Mouse (Mus musculus) CH12.LX (cell line): ENCODE measurements around the gene Prkg1. TPM values are rescaled to one million over a fixed set of nuclear protein-coding genes. Genes with fewer than 3 reads are reported as not detected.

Experiments used
- DNase-seq: peaks from one replicate; pipeline ENCODE4 v3.0.0-alpha.2; 2013; ENCODE audit errors: extremely low read depth
- H3K27ac ChIP-seq: 2 replicates; pipeline ENCODE4 v1.5.1; 2012; ENCODE audit warnings: low read depth, mild to moderate bottlenecking, control low read depth, moderate library complexity; ENCODE audit not compliant: insufficient read depth
- H3K27me3 ChIP-seq: replicated peaks from 2 replicates; pipeline ENCODE3; 2012; ENCODE audit warnings: inconsistent platforms
- H3K36me3 ChIP-seq, 2 experiments: replicated peaks in 1 of 2; 2 replicates each; pipeline versions ENCODE3 to v1.6.1; 2012; ENCODE audit warnings: inconsistent platforms in 1 of 2, low read length in 1 of 2, mild to moderate bottlenecking in 1 of 2, mixed read lengths in 1 of 2, moderate library complexity in 1 of 2; ENCODE audit not compliant: control insufficient read depth in 1 of 2, insufficient read depth in 1 of 2
- H3K4me1 ChIP-seq, 2 experiments: 2 replicates each; pipeline ENCODE4 v1.6.1; 2012; ENCODE audit warnings: inconsistent platforms in 1 of 2, moderate library complexity in 1 of 2; ENCODE audit not compliant: insufficient read depth in 2 of 2, control insufficient read depth in 1 of 2
- H3K4me2 ChIP-seq: 2 replicates; pipeline ENCODE4 v1.6.1; 2012; ENCODE audit warnings: low read depth, mild to moderate bottlenecking, control low read depth; ENCODE audit not compliant: poor library complexity, insufficient read depth, severe bottlenecking
- H3K4me3 ChIP-seq, 3 experiments: fragments of 150-350 bp in 1 of 3; sonication (generic) in 1 of 3; replicated peaks in 1 of 3; 2 replicates each; pipeline versions ENCODE3 to v1.5.1; 2011 to 2012; ENCODE audit warnings: low read depth in 2 of 3, low read length in 2 of 3, mild to moderate bottlenecking in 2 of 3, moderate library complexity in 2 of 3, control low read depth in 1 of 3, improper control_type of control experiment in 1 of 3, inconsistent platforms in 1 of 3, mixed read lengths in 1 of 3; ENCODE audit not compliant: poor library complexity in 1 of 3
- H3K79me2 ChIP-seq: replicated peaks from 2 replicates; pipeline ENCODE4 v1.6.1; 2012; ENCODE audit warnings: mild to moderate bottlenecking, moderate library complexity; ENCODE audit not compliant: control insufficient read depth, poor library complexity, insufficient read depth, severe bottlenecking; ENCODE audit errors: extremely low read depth
- H3K9ac ChIP-seq: 2 replicates; pipeline ENCODE4 v1.6.1; 2012; ENCODE audit warnings: low read depth, mild to moderate bottlenecking, control low read depth, moderate library complexity; ENCODE audit not compliant: insufficient read depth
- H3K9me3 ChIP-seq: replicated peaks from 2 replicates; pipeline ENCODE3; 2012; ENCODE audit warnings: low read length, inconsistent platforms, mixed read lengths
- CHD2 ChIP-seq: IDR thresholded peaks from 2 replicates; pipeline ENCODE4 v1.6.1; 2011; ENCODE audit warnings: low read length, improper control_type of control experiment
- E2F4 ChIP-seq: IDR thresholded peaks from 2 replicates; pipeline ENCODE4 v1.6.1; 2011; ENCODE audit warnings: low read depth, low read length, improper control_type of control experiment; ENCODE audit not compliant: insufficient replicate concordance
- ELF1 ChIP-seq: IDR thresholded peaks from 2 replicates; pipeline ENCODE4 v1.6.1; 2014; ENCODE audit warnings: low read depth, mild to moderate bottlenecking, inconsistent platforms, low read length, improper control_type of control experiment
- EP300 ChIP-seq: IDR thresholded peaks from 2 replicates; pipeline ENCODE4 v1.6.1; 2011; ENCODE audit warnings: low read length, improper control_type of control experiment
- ETS1 ChIP-seq: conservative IDR thresholded peaks from 2 replicates; pipeline ENCODE4 v1.6.1; 2012; ENCODE audit warnings: low read depth, mild to moderate bottlenecking, inconsistent platforms, low read length, improper control_type of control experiment, moderate library complexity
- JUN ChIP-seq: IDR thresholded peaks from 2 replicates; pipeline ENCODE4 v1.6.1; 2011; ENCODE audit warnings: low read depth, mild to moderate bottlenecking, low read length, improper control_type of control experiment, moderate library complexity; ENCODE audit not compliant: insufficient read depth
- JUND ChIP-seq: conservative IDR thresholded peaks from 2 replicates; pipeline ENCODE4 v1.6.1; 2011; ENCODE audit warnings: low read depth, low read length, improper control_type of control experiment
- KAT2A ChIP-seq: IDR thresholded peaks from 2 replicates; pipeline ENCODE4 v1.6.1; 2012; ENCODE audit warnings: low read length, improper control_type of control experiment, inconsistent platforms; ENCODE audit not compliant: insufficient replicate concordance
- MAFK ChIP-seq: IDR thresholded peaks from 2 replicates; pipeline ENCODE4 v1.6.1; 2011; ENCODE audit warnings: low read length, improper control_type of control experiment; ENCODE audit not compliant: insufficient replicate concordance
- MAZ ChIP-seq: IDR thresholded peaks from 2 replicates; pipeline ENCODE4 v1.6.1; 2012; ENCODE audit warnings: low read depth, mild to moderate bottlenecking, inconsistent platforms, low read length, improper control_type of control experiment, moderate library complexity
- MEF2A ChIP-seq: IDR thresholded peaks from 2 replicates; pipeline ENCODE4 v1.6.1; 2014; ENCODE audit warnings: low read depth, mild to moderate bottlenecking, inconsistent platforms, low read length, improper control_type of control experiment, borderline replicate concordance
- POLR2A ChIP-seq: IDR thresholded peaks from 2 replicates; pipeline ENCODE4 v1.6.1; 2011; ENCODE audit warnings: low read depth, mild to moderate bottlenecking, improper control_type of control experiment, low read length
- RAD21 ChIP-seq: IDR thresholded peaks from 2 replicates; pipeline ENCODE4 v1.6.1; 2011; ENCODE audit warnings: low read depth, mild to moderate bottlenecking, low read length, improper control_type of control experiment, moderate library complexity
- TBP ChIP-seq: conservative IDR thresholded peaks from 2 replicates; pipeline ENCODE4 v1.6.1; 2011; ENCODE audit warnings: low read depth, low read length, improper control_type of control experiment
- UBTF ChIP-seq: IDR thresholded peaks from 2 replicates; pipeline ENCODE4 v1.6.1; 2012; ENCODE audit warnings: low read depth, mild to moderate bottlenecking, inconsistent platforms, low read length, improper control_type of control experiment, moderate library complexity
- ZNF384 ChIP-seq: IDR thresholded peaks from 2 replicates; pipeline ENCODE4 v1.6.1; 2012; ENCODE audit warnings: low read depth, low read length, improper control_type of control experiment, inconsistent platforms
- dilution Hi-C: fragments of 300-500 bp; cut with MboI; formaldehyde crosslinking; loops from 2 replicates; pipeline ENCODE4 v1.14.3; 2020; ENCODE audit warnings: low sequenced_read_pairs; ENCODE audit not compliant: extremely low pct_unique_long_range_greater_than_20kb, extremely low pct_ligation_motif_present
- in situ Hi-C: fragments of 300-500 bp; cut with MboI; formaldehyde crosslinking; loops from 3 replicates; pipeline ENCODE4 v1.14.3; 2019; ENCODE audit warnings: low sequenced_read_pairs, low pct_ligation_motif_present, low pct_unique_long_range_greater_than_20kb, mixed read lengths
- polyA plus RNA-seq: library from polyadenylated mRNA; unstranded; fragments of >175 nt; gene quantifications from 2 replicates; pipeline ENCODE4 v1.2.1, GENCODE M21; 2012; ENCODE audit warnings: low read depth; ENCODE audit not compliant: insufficient read length
- total RNA-seq, 2 experiments: library from RNA; depleted of rRNA; stranded (reverse); fragments of 300-350 nt in 1 of 2; fragments of >200 nt in 1 of 2; gene quantifications; 2 replicates each; pipeline ENCODE4 v1.2.3; 2012 to 2014

Prkg1 gene
- total and polyA plus RNA-seq, 3 experiments = not detected

- Histone ChIP-seq H3K4me3 (no peak overlapping the region), H3K4me1 (no peaks in the 10 kb centered on the region), H3K79me2 (no peaks in the 10 kb centered on the region), H3K36me3 (no peaks in the 10 kb centered on the region), H3K9ac (no peak overlapping the region), H3K4me2 (no peak overlapping the region), H3K27me3 (no peaks in the 10 kb centered on the region), H3K9me3 (no peaks in the 10 kb centered on the region), H3K27ac (no peak overlapping the region)
- dilution Hi-C loops (no loop called here), in situ Hi-C loops (no loop called here)
- no peak for DNase-seq
- TF ChIP-seq JUND (no peak), UBTF (no peak), KAT2A (no peak), CHD2 (no peak), EP300 (no peak), MEF2A (no peak), MAZ (no peak), JUN (no peak), POLR2A (no peak), ETS1 (no peak)
Observed at GRCm38 (mm10) chr19:31655826-31656225, 109.0 kb downstream of the Prkg1 start.

GRCm38 (mm10) chr19:31654022-31654421, 110.8 kb downstream of the Prkg1 start:
- H3K4me3 ChIP-seq = no peak overlapping the region
- TF ChIP-seq E2F4 = no peak
- no peak for TF ChIP-seq CHD2
- TF ChIP-seq ZNF384 = no peak
- no peak for TF ChIP-seq RAD21
- TF ChIP-seq, all 38 proteins: peak for 0
- Histone ChIP-seq H3K79me2 (no peaks in the 10 kb centered on the region), H3K27ac (no peak overlapping the region), H3K36me3 (no peaks in the 10 kb centered on the region), H3K27me3 (no peaks in the 10 kb centered on the region), H3K4me2 (no peak overlapping the region), H3K4me1 (no peaks in the 10 kb centered on the region), H3K9ac (no peak overlapping the region), H3K9me3 (no peaks in the 10 kb centered on the region)
- dilution Hi-C loops (no loop called here), in situ Hi-C loops (no loop called here)
- DNase-seq = no peak

GRCm38 (mm10) chr19:31650452-31650851, 114.4 kb downstream of the Prkg1 start:
- Histone ChIP-seq H3K9ac (no peak overlapping the region), H3K36me3 (no peaks in the 10 kb centered on the region), H3K27me3 (no peaks in the 10 kb centered on the region), H3K4me3 (no peak overlapping the region), H3K4me1 (no peaks in the 10 kb centered on the region), H3K9me3 (no peaks in the 10 kb centered on the region), H3K27ac (no peak overlapping the region), H3K4me2 (no peak overlapping the region), H3K79me2 (no peaks in the 10 kb centered on the region)
- dilution Hi-C loops = no loop called here
- no peak for DNase-seq
- in situ Hi-C loops = no loop called here
- TF ChIP-seq MAFK (no peak), POLR2A (no peak), MAZ (no peak), UBTF (no peak), ELF1 (no peak), JUN (no peak), TBP (no peak)
